Mouse (Mus musculus) liver, postnatal 0 days (tissue): ENCODE results near the gene 1700018F24Rik.

Experiments
- CTCF ChIP-seq: sonication (generic); IDR thresholded peaks from 2 replicates; pipeline ENCODE4 v1.5.1; 2016; ENCODE audit warnings: antibody characterized with exemption, low read depth
- EP300 ChIP-seq: IDR thresholded peaks from 2 replicates; pipeline ENCODE4 v1.6.1; 2016; ENCODE audit warnings: antibody characterized with exemption, low read depth, mild to moderate bottlenecking

DNA sequence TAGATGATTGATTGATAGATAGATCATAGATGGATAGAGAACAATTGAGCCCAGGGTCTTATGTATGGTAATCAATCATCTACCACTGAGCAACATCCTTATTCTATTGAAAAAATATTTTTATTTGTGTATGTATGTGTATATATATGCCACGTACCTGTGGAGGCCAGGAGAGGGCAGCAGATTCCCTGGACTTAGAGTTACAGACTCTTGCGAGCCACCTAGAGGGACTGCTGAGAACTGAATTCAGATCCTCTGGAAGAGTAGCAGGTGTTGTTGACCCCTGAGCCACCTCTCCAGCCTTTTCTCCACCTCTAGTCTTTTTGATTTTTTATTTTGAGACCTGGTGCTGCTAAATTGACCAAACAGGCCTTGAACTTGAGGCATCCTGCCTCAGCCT is 44.3 kb upstream of the 1700018F24Rik start:
- TF ChIP-seq EP300, result no peak
- peak; percentile 63 for TF ChIP-seq CTCF
